Comparison of ENCODE assay signal across 8 mouse cellular contexts in the genomic region with DNA sequence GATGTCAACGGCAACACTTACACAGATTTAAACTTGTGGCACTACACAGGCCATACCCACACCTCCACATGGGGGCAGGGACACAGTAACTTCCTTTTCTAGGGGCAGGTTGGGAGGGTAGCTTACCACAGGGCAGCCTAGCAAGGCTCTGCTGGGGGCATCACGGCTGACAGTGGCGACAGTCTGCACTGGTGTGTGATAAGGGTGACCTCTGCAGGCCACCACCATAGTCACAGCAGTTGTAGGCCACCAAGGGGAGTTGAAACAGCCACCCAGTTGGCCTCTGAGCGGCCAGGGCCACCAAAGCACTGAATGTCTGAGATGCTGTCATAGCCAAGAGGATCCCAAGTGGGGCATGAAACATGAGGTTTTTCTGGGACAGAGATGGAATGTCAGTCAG. TPM values are rescaled to one million over a fixed set of nuclear protein-coding genes. Genes with fewer than 3 reads are reported as not detected.
A peak's percentile ranks its signal among the peaks of the same experiment; 100 is the strongest.
DNase-seq lines count a peak whose midpoint lies in the region; ATAC-seq and TF ChIP-seq lines count a peak whose summit lies in the region.

No protein-coding gene starts in this region.

- 0 out of 2 replicates have a peak, but pooled peaks cover 3% of the 10 kb centered on the region for H3K4me1 ChIP-seq in forebrain, embryonic 15.5 days
- H3K4me1 ChIP-seq in midbrain, embryonic 11.5 days (ENCODE audit: control insufficient read depth, insufficient read depth, low read length), result peaks cover 3% of the 10 kb centered on the region
- H3K4me1 ChIP-seq in thymus, adult 2 months (replicated peaks; ENCODE audit: control insufficient read depth, insufficient read depth, low read length), result peaks cover 10% of the 10 kb centered on the region

- no peak overlapping the region for H3K4me2 ChIP-seq in forebrain, embryonic 15.5 days (replicated peaks)
- no peak overlapping the region for H3K4me2 ChIP-seq in midbrain, embryonic 11.5 days

- peak; percentile 70 for DNase-seq in adrenal gland, postnatal 10 days
- DNase-seq in adrenal gland, postnatal 4 days (ENCODE audit: low spot score in 2 of 2), result no peak
- peak; percentile 41 for DNase-seq in urinary bladder, postnatal 14 days (ENCODE audit: low spot score)
- no peak for DNase-seq in urinary bladder, postnatal 4 days (ENCODE audit: low spot score in 2 of 2)
- peak; percentile 75 for DNase-seq in kidney, postnatal 10 days
- DNase-seq in midbrain, embryonic 11.5 days (ENCODE audit: low spot score, missing footprints), result peak; percentile 89
- peak; percentile 78 for DNase-seq in thymus, adult 2 months

- no peaks in the 10 kb centered on the region for H3K9me3 ChIP-seq in forebrain, embryonic 15.5 days
- no peaks in the 10 kb centered on the region for H3K9me3 ChIP-seq in midbrain, embryonic 11.5 days (ENCODE audit: control insufficient read depth, low read length)

- WGBS in forebrain, embryonic 15.5 days, result 20% methylated on average over 4 of the region's 4 CpGs
- WGBS in midbrain, embryonic 11.5 days, result 18% methylated on average over 4 of the region's 4 CpGs
- 9% methylated on average over 4 of the region's 4 CpGs for WGBS in thymus, adult 2 months

- H3K27me3 ChIP-seq in forebrain, embryonic 15.5 days, result no peaks in the 10 kb centered on the region
- H3K27me3 ChIP-seq in midbrain, embryonic 11.5 days (ENCODE audit: control insufficient read depth, insufficient read depth, low read length), result no peaks in the 10 kb centered on the region
- no peaks in the 10 kb centered on the region for H3K27me3 ChIP-seq in thymus, adult 2 months (ENCODE audit: control insufficient read depth, insufficient read depth, low read length)

- peak; percentile 85; the same call in 1 of the 2 replicates for TF ChIP-seq CTCF in thymus, adult 2 months (IDR thresholded peaks at IDR 0.05; ENCODE audit: borderline replicate concordance, control insufficient read depth, extremely low read depth, insufficient read depth, low read length, poor library complexity)

- no peak overlapping the region for H3K9ac ChIP-seq in forebrain, embryonic 15.5 days (replicated peaks)
- H3K9ac ChIP-seq in midbrain, embryonic 11.5 days (ENCODE audit: low read length), result no peak overlapping the region

- peak; percentile 55; the same call in 1 of the 2 replicates for ATAC-seq in forebrain, embryonic 15.5 days (replicated peaks)
- ATAC-seq in midbrain, embryonic 11.5 days (ENCODE audit: low FRiP score), result peak; percentile 62

- H3K36me3 ChIP-seq in forebrain, embryonic 15.5 days, result no peaks in the 10 kb centered on the region
- no peaks in the 10 kb centered on the region for H3K36me3 ChIP-seq in midbrain, embryonic 11.5 days (ENCODE audit: control insufficient read depth, insufficient read depth, low read length)
- H3K36me3 ChIP-seq in thymus, adult 2 months (ENCODE audit: control insufficient read depth, insufficient read depth, low read length), result no peaks in the 10 kb centered on the region

- no peak overlapping the region for H3K4me3 ChIP-seq in forebrain, embryonic 15.5 days
- no peak overlapping the region for H3K4me3 ChIP-seq in midbrain, embryonic 11.5 days (ENCODE audit: low read depth, low read length)
- H3K4me3 ChIP-seq in thymus, adult 2 months (ENCODE audit: control insufficient read depth, insufficient read depth, low read length), result no peak overlapping the region

- no peak overlapping the region for H3K27ac ChIP-seq in forebrain, embryonic 15.5 days (replicated peaks)
- H3K27ac ChIP-seq in midbrain, embryonic 11.5 days (ENCODE audit: low read depth, low read length), result no peak overlapping the region
- no peak overlapping the region for H3K27ac ChIP-seq in thymus, adult 2 months (ENCODE audit: control insufficient read depth, insufficient read depth, low read length)

- no peak for TF ChIP-seq POLR2A in thymus, adult 2 months (IDR thresholded peaks at IDR 0.05; ENCODE audit: control insufficient read depth, extremely low read depth, insufficient read depth, low read length, poor library complexity)

RNA-seq across cellular contexts. Expression of a gene that starts 13.6 kb away (rescaled TPM):
- 100 to 1,000 TPM; 210 to 304 TPM for total RNA-seq in adrenal gland, postnatal 10 days (2021)
- total RNA-seq in adrenal gland, postnatal 4 days (2021), result 100 to 1,000 TPM; 265 to 295 TPM
- 46.4 and 56.9 TPM in 2 replicates for polyA plus RNA-seq in forebrain, embryonic 15.5 days (2015; fragmentation: Nextera tagmentation; extraction: Ambion mirVana)
- 52.6 and 58.3 TPM in 2 replicates for polyA plus RNA-seq in midbrain, embryonic 11.5 days (2014; fragmentation: Nextera tagmentation; extraction: Ambion mirVana)
- polyA plus RNA-seq in thymus, adult 2 months (2012; rRNA removed), result 63.9 and 105 TPM in 2 replicates

RNA-seq across cellular contexts. Expression of a gene that starts 20.2 kb away (rescaled TPM):
- total RNA-seq in adrenal gland, postnatal 10 days (2021), result not detected
- not detected for total RNA-seq in adrenal gland, postnatal 4 days (2021)
- polyA plus RNA-seq in forebrain, embryonic 15.5 days (2015; fragmentation: Nextera tagmentation; extraction: Ambion mirVana), result not detected in 2 replicates
- polyA plus RNA-seq in midbrain, embryonic 11.5 days (2014; fragmentation: Nextera tagmentation; extraction: Ambion mirVana), result not detected in 2 replicates
- polyA plus RNA-seq in thymus, adult 2 months (2012; rRNA removed), result not detected in 2 replicates

RNA-seq across cellular contexts. Expression of a gene that starts 38.0 kb away (rescaled TPM):
- 100 to 1,000 TPM; 333 to 433 TPM for total RNA-seq in adrenal gland, postnatal 10 days (2021)
- total RNA-seq in adrenal gland, postnatal 4 days (2021), result 100 to 1,000 TPM; 121 to 156 TPM
- polyA plus RNA-seq in forebrain, embryonic 15.5 days (2015; fragmentation: Nextera tagmentation; extraction: Ambion mirVana), result 3.4 and 3.9 TPM in 2 replicates
- polyA plus RNA-seq in midbrain, embryonic 11.5 days (2014; fragmentation: Nextera tagmentation; extraction: Ambion mirVana), result 8.2 TPM in 2 replicates
- polyA plus RNA-seq in thymus, adult 2 months (2012; rRNA removed), result 89.3 and 137 TPM in 2 replicates

RNA-seq across cellular contexts. Expression of a gene that starts 49.8 kb away (rescaled TPM):
- total RNA-seq in adrenal gland, postnatal 10 days (2021), result 10 to 100 TPM; 27.1 to 36.4 TPM
- 10 to 100 TPM; 35.1 to 48.7 TPM for total RNA-seq in adrenal gland, postnatal 4 days (2021)
- polyA plus RNA-seq in forebrain, embryonic 15.5 days (2015; fragmentation: Nextera tagmentation; extraction: Ambion mirVana), result 22.6 and 26.1 TPM in 2 replicates
- polyA plus RNA-seq in midbrain, embryonic 11.5 days (2014; fragmentation: Nextera tagmentation; extraction: Ambion mirVana), result 40.8 and 47.5 TPM in 2 replicates
- polyA plus RNA-seq in thymus, adult 2 months (2012; rRNA removed), result 159 and 219 TPM in 2 replicates

Comparison
In these comparisons a context has a peak if more than half of its experiments do, and no peak if none do; other contexts are left out.
1. DNase-seq: peak in adrenal gland, postnatal 10 days (single experiment), urinary bladder, postnatal 14 days (single experiment), kidney, postnatal 10 days (single experiment), midbrain, embryonic 11.5 days (single experiment) and thymus, adult 2 months (single experiment); none in adrenal gland, postnatal 4 days (0 of 2) and urinary bladder, postnatal 4 days (0 of 2).